Mouse (Mus musculus): Measurements from ENCODE around the gene Cnrip1. TPM values are rescaled to one million over a fixed set of nuclear protein-coding genes. Genes with fewer than 3 reads are reported as not detected.
"Not testable (repeated sequence)": the region's sequence is repeated elsewhere in the genome, so short reads cannot be mapped to it uniquely, and the experiment has no call there.

The Cnrip1 gene
- 1.4 and 2.7 TPM in 2 replicates for polyA plus RNA-seq (2012; rRNA removed)

DNA sequence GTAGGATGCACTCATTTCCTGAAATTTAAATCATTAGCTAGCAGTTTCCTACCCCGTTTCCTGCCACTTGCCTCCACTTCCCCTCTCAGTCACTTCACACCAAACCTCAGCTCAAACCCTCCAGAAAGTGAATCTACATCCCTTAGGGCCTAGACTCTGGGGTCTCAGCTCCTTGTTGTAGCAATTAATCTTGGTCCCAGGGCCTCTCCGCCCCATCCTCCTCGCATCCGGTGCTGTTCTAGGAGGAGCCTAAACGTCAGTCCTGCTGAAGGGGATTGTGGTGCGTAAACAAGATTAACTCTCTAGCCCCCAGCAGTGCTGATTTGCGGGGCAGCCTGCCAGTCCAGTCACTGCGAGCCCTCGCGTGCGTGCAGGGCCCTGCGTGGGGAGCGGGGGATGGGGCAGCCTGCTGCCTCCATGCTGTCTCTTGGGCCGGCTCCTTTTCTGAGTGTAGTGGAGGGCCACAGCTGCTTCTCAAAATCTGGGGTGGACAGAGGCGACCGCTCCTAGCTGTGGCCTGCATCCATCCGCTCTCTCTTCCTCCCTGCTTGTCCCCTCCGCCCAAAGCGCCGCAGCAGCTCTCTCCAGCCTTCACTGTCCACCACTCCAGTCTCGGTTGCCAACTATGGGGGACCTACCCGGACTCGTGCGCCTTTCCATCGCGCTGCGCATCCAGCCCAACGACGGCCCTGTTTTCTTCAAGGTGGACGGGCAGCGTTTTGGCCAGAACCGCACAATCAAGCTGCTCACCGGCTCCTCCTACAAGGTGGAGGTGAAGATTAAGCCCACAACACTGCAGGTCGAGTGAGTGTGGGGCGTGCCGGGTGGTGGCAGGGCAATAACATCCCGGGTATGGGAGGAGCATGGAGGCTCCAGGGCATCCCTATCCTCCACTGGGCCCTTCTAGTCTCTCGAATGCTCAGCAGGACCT, at the start of gene Cnrip1, which contains the start of gene Plek:
Cnrip1 (plus strand) TSS at position 42 of the 931 bp plus-strand sequence.
Plek (minus strand) TSS at position 837 of the 931 bp plus-strand sequence.
- Histone ChIP-seq H3K36me3 (ENCODE audit: control insufficient read depth, insufficient read depth, low read length) (no peaks in the 10 kb centered on the region), H3K27ac (ENCODE audit: insufficient read depth, low read depth, low read length) (no peak within 1 kb of the TSS), H3K4me3 (ENCODE audit: low read depth, low read length) (peak within 1 kb of the TSS; percentile 64), H3K27me3 (ENCODE audit: control insufficient read depth, insufficient read depth, low read length) (0 out of 2 replicates have a peak, but pooled peaks cover 2% of the 10 kb centered on the region), H3K4me1 (ENCODE audit: control insufficient read depth, insufficient read depth, insufficient read length, low read length) (no peaks in the 10 kb centered on the region)
- TF ChIP-seq POLR2A (IDR thresholded peaks at IDR 0.05; ENCODE audit: low read depth, low read length) (no peak; the same call in 1 of the 2 replicates), CTCF (IDR thresholded peaks at IDR 0.05; ENCODE audit: extremely low read depth, insufficient read length, insufficient replicate concordance, low read depth, low read length) (no peak)
- WGBS: 4% methylated on average over 38 of the region's 38 CpGs

DNA sequence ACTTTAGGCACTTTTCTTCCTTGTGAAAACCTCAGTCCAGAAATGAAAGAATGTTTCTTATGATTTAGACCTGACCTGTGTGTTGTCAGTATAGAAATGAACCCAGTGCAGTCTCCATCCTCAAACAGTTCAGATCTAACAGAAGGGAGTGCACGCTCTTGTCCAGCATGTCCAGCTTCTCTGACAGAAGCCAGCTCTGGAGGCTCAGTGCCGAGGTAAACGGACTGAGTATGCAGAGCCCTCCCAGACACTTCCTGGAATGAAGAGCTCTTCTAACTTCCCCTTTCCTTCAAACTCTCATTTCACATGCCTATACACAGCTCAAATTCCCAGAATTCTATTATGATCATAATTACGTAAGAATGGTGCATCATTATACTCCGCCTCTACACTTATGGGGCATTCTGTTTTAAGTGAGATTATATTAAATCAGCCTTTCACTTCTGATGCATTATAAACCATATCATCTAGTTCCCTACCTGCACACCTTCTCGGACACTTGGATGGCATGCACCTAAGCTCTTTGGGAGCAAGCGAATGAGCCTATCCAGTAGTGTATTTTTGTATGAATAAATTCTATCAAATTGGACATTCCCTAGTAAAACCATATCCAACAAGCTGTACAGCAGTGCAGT, 48.5 kb upstream of the Cnrip1 start:
- WGBS: 76% methylated on average over 7 of the region's 7 CpGs
- H3K27me3 ChIP-seq (ENCODE audit: control insufficient read depth, insufficient read depth, low read length): no peaks in the 10 kb centered on the region
- H3K27ac ChIP-seq (ENCODE audit: insufficient read depth, low read depth, low read length): no peak overlapping the region; the same call in 1 of the 2 replicates
- no peak for TF ChIP-seq POLR2A (IDR thresholded peaks at IDR 0.05; ENCODE audit: low read depth, low read length)
- TF ChIP-seq CTCF (IDR thresholded peaks at IDR 0.05; ENCODE audit: extremely low read depth, insufficient read length, insufficient replicate concordance, low read depth, low read length): no peak
- no peak overlapping the region for H3K4me3 ChIP-seq (ENCODE audit: low read depth, low read length)
- no peaks in the 10 kb centered on the region for H3K36me3 ChIP-seq (ENCODE audit: control insufficient read depth, insufficient read depth, low read length)
- H3K4me1 ChIP-seq (ENCODE audit: control insufficient read depth, insufficient read depth, insufficient read length, low read length): no peaks in the 10 kb centered on the region

DNA sequence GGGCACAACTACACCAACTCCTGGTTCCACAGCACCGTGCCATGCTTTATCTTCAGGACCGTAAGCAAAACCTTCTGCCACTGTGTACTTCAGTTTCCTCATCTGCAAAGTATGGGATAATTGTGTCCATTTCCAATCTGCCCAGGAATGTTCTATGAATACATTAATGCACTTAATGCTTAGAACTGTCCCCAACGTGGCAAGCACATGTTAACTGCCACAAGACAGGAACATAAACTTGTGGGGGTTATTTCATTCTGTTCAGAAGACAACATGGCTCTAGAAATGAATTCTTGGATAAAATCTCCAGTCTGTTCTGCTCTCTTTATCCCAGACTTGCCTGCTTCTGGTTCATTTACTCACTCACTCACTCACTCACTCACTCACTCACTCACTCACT, 47.6 kb upstream of the Cnrip1 start:
- no peaks in the 10 kb centered on the region for H3K27me3 ChIP-seq (ENCODE audit: control insufficient read depth, insufficient read depth, low read length)
- no peak overlapping the region for H3K4me3 ChIP-seq (ENCODE audit: low read depth, low read length)
- no peak for TF ChIP-seq CTCF (IDR thresholded peaks at IDR 0.05; ENCODE audit: extremely low read depth, insufficient read length, insufficient replicate concordance, low read depth, low read length)
- no peak for TF ChIP-seq POLR2A (IDR thresholded peaks at IDR 0.05; ENCODE audit: low read depth, low read length)
- WGBS: 62% methylated on average over 3 of the region's 3 CpGs
- H3K4me1 ChIP-seq (ENCODE audit: control insufficient read depth, insufficient read depth, insufficient read length, low read length): no peaks in the 10 kb centered on the region
- no peak overlapping the region for H3K27ac ChIP-seq (ENCODE audit: insufficient read depth, low read depth, low read length)
- H3K36me3 ChIP-seq (ENCODE audit: control insufficient read depth, insufficient read depth, low read length): no peaks in the 10 kb centered on the region

DNA sequence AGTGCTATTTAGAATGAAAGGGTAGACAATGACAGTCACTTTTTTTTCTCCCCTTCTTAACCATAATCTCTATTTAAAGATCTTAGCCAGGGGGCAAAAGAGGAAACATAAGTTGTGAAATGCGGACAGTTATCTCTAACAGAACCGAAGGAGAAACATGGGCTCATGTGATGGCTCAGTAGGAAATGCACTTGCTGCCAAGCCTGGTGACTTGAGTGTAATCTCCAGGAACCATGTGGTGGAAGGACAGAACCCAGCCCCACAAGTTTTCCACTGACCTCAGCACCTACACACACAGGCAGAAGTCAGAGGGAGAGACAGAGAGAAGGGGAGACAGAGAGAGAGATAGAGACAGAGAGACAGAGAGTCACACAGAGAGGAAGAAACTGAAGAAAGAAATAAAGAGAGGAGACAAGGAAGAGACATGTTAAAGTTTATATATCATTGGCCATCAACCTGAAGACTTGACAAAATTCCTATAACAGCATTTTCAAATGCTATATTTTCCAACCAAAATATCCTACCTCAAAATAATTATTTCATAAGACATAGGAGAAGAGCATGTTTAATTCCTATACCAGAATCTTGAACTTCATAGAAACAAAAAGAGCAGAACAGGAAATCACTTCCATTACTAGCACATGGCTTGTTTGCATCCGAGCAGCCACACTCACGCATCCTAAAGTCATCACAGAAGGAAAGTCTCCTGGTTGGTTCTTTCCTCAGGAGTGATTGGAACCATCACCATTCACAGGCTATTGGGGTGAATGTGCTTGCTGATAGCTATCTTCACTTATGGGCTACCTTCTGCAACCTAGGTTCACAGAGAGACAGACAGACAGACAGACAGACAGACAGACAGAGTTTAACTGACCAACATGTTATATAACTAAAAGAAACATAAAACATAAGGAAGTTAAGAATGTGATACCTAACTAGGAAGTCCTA, 46.2 kb upstream of the Cnrip1 start:
- no peaks in the 10 kb centered on the region for H3K36me3 ChIP-seq (ENCODE audit: control insufficient read depth, insufficient read depth, low read length)
- H3K27me3 ChIP-seq (ENCODE audit: control insufficient read depth, insufficient read depth, low read length): no peaks in the 10 kb centered on the region
- 70% methylated on average over 4 of the region's 4 CpGs for WGBS
- TF ChIP-seq CTCF (IDR thresholded peaks at IDR 0.05; ENCODE audit: extremely low read depth, insufficient read length, insufficient replicate concordance, low read depth, low read length) (no peak), POLR2A (IDR thresholded peaks at IDR 0.05; ENCODE audit: low read depth, low read length) (no peak)
- peak overlapping the region; percentile 26; the same call in 1 of the 2 replicates for H3K27ac ChIP-seq (ENCODE audit: insufficient read depth, low read depth, low read length)
- H3K4me1 ChIP-seq (ENCODE audit: control insufficient read depth, insufficient read depth, insufficient read length, low read length): no peaks in the 10 kb centered on the region
- H3K4me3 ChIP-seq (ENCODE audit: low read depth, low read length): no peak overlapping the region

DNA sequence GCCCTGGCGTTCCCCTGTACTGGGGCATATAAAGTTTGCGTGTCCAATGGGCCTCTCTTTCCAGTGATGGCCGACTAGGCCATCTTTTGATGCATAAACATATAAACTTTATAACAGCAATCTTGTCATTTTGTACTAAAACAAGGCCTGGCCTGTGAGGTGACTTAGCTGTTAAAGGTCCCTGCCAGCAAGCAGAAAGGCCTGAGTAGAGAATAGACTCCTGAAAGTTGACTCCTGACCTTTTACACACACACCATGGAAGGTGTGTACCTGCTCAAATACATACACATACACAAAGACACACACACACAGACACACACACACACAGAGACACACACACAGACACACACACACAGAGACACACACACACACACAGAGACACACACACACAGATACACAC, 44.9 kb upstream of the Cnrip1 start:
- 59% methylated on average over 3 of the region's 3 CpGs for WGBS
- not testable (repeated sequence) for H3K36me3 ChIP-seq (ENCODE audit: control insufficient read depth, insufficient read depth, low read length); H3K27me3 ChIP-seq (ENCODE audit: control insufficient read depth, insufficient read depth, low read length); H3K27ac ChIP-seq (ENCODE audit: insufficient read depth, low read depth, low read length); H3K4me3 ChIP-seq (ENCODE audit: low read depth, low read length); H3K4me1 ChIP-seq (ENCODE audit: control insufficient read depth, insufficient read depth, insufficient read length, low read length)

DNA sequence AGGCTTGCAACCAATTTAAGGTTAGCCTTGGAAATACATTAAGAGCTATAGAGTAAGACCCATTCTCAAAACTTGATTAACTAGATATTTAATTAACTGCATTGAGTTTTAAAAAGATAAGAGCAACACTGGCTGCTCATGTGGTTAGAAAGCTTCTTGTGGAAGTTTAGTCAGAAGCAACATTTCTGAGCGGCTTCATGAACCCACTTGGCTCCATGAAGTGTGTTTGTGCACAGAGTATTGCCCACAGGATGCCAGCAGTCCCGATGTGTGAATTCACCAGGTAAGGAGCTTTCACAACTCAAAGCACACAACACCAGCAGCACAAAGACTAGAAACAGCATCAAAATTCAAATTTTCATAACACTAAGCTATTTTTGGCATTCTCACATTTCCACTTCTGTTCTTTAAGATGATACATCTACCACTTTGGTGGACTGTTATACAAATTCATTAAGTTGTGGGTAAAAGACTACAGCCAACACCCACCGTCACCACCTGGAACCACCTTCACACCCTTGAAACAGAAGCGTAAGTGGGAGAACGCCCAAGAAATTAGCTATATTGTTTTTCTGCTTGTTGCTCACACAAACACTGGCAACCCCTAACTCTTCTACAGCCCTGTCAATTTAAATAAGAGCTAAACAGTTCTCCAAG, 43.7 kb upstream of the Cnrip1 start:
- TF ChIP-seq POLR2A (IDR thresholded peaks at IDR 0.05; ENCODE audit: low read depth, low read length) (no peak), CTCF (IDR thresholded peaks at IDR 0.05; ENCODE audit: extremely low read depth, insufficient read length, insufficient replicate concordance, low read depth, low read length) (no peak)
- no peaks in the 10 kb centered on the region for H3K4me1 ChIP-seq (ENCODE audit: control insufficient read depth, insufficient read depth, insufficient read length, low read length)
- no peaks in the 10 kb centered on the region for H3K36me3 ChIP-seq (ENCODE audit: control insufficient read depth, insufficient read depth, low read length)
- peak overlapping the region; percentile 3; the same call in 1 of the 2 replicates for H3K4me3 ChIP-seq (ENCODE audit: low read depth, low read length)
- peak overlapping the region; percentile 63; the same call in 1 of the 2 replicates for H3K27ac ChIP-seq (ENCODE audit: insufficient read depth, low read depth, low read length)
- no peaks in the 10 kb centered on the region for H3K27me3 ChIP-seq (ENCODE audit: control insufficient read depth, insufficient read depth, low read length)
- 77% methylated on average over 5 of the region's 5 CpGs for WGBS
